ENCODE assay signal across 21 mouse cellular contexts in the genomic region with DNA sequence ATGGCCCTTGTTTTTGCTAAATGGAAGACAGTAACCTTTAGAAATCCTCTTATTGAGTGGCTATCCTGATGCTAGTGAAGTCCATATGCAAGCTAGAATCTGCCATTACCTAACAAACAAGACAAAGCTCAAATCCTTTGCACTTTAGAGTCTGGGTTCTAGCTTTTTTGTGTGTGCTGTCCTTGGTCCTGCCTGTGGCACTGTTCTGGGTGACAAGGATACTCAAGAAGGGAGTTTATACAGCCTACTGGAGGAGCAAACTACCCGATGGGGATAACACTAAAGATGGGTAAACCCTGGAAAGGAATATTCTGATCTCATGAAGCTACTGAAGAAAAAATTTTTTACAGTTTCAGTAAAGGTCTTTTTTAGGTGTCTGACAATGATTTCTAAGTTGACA. TPM values are rescaled to one million over a fixed set of nuclear protein-coding genes. Genes with fewer than 3 reads are reported as not detected.
"Had no signal": no experiment of that assay in that cellular context is flagged by ENCODE, and none has a peak within 500 bp of the region (broad histone marks: within the 10 kb centered on the region; RNA-seq: fewer than 3 reads in every experiment).

No protein-coding gene starts in this region.

- DNase-seq: lung, adult 18-20 months; lung, postnatal 4 days; midbrain, embryonic 14.5 days; right cerebral cortex, postnatal 14 days; thymus, adult 18-20 months; thymus, postnatal 14 days; thymus, postnatal 36 days had no signal

- H3K36me3 ChIP-seq: lung, embryonic 15.5 days; midbrain, embryonic 10.5 days; midbrain, embryonic 12.5 days; neural tube, embryonic 12.5 days; stomach, embryonic 15.5 days had no signal

- H3K4me3 ChIP-seq: lung, embryonic 15.5 days; midbrain, embryonic 10.5 days; midbrain, embryonic 12.5 days; neural tube, embryonic 12.5 days; stomach, embryonic 15.5 days had no signal

- H3K4me1 ChIP-seq: lung, embryonic 15.5 days; midbrain, embryonic 10.5 days; midbrain, embryonic 12.5 days; neural tube, embryonic 12.5 days; stomach, embryonic 15.5 days had no signal

- H3K9me3 ChIP-seq: lung, embryonic 15.5 days; midbrain, embryonic 10.5 days; midbrain, embryonic 12.5 days; neural tube, embryonic 12.5 days; stomach, embryonic 15.5 days had no signal

- H3K4me2 ChIP-seq: lung, embryonic 15.5 days; midbrain, embryonic 12.5 days; neural tube, embryonic 12.5 days; stomach, embryonic 15.5 days had no signal

- ATAC-seq: lung, postnatal 0 days; midbrain, embryonic 16.5 days had no signal

- H3K27me3 ChIP-seq: lung, embryonic 15.5 days; midbrain, embryonic 12.5 days; neural tube, embryonic 12.5 days; stomach, embryonic 15.5 days had no signal

- H3K27ac ChIP-seq: lung, embryonic 15.5 days; midbrain, embryonic 10.5 days; midbrain, embryonic 12.5 days; neural tube, embryonic 12.5 days; stomach, embryonic 15.5 days; stomach, postnatal 0 days had no signal

- H3K9ac ChIP-seq: lung, embryonic 15.5 days; midbrain, embryonic 12.5 days; neural tube, embryonic 12.5 days; stomach, embryonic 15.5 days had no signal

RNA-seq across cellular contexts. Expression of a gene that starts 11.0 kb away (rescaled TPM):
- total RNA-seq: megakaryocyte, adult 5-6 weeks; megakaryocyte-erythroid progenitor cell, adult 5-6 weeks; neutrophil, adult 5-6 weeks had no signal
- polyA plus RNA-seq: liver, embryonic 16.5 days; midbrain, embryonic 10.5 days; midbrain, embryonic 14.5 days; spleen, adult 2 months; testis, adult 2 months had no signal

RNA-seq across cellular contexts. Expression of a gene that starts 36.1 kb away (rescaled TPM):
- total RNA-seq: megakaryocyte, adult 5-6 weeks; megakaryocyte-erythroid progenitor cell, adult 5-6 weeks; neutrophil, adult 5-6 weeks had no signal
